21 mouse cellular contexts compared by ENCODE assay signal in the genomic region with DNA sequence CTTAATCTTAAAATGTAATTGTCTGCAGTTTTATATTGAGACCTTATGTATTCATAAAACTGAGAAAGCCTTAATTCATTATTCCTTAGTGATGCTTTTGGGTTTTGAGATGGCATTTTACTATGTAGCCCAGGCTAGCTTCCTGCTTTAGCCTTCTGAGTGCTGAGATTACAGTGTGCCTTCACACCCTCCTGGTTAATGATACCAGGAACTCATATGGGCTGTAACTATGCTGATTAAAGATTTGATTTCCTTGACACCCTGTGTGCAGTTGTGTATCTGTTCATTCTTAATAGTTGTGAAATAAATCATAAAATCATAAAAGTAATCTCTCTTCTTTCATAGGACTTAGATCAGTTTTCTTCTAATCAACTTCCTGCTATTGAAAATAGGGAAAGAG.
"Had no signal": no experiment of that assay in that cellular context is flagged by ENCODE, and none has a peak within 500 bp of the region (broad histone marks: within the 10 kb centered on the region; RNA-seq: fewer than 3 reads in every experiment).

No protein-coding gene starts in this region.

- H3K9ac ChIP-seq: lung, embryonic 15.5 days; midbrain, embryonic 12.5 days; neural tube, embryonic 13.5 days; neural tube, embryonic 15.5 days had no signal

- H3K4me3 ChIP-seq: lung, embryonic 15.5 days; megakaryocyte, embryonic 14.5 days; midbrain, embryonic 12.5 days; myocyte; neural tube, embryonic 13.5 days; neural tube, embryonic 15.5 days had no signal

- H3K9me3 ChIP-seq: lung, embryonic 15.5 days; megakaryocyte, embryonic 14.5 days; midbrain, embryonic 12.5 days; neural tube, embryonic 13.5 days; neural tube, embryonic 15.5 days had no signal

- DNase-seq: lung, adult 2 months; lung, postnatal 14 days; lung, postnatal 36 days; midbrain, embryonic 14.5 days; retina, postnatal 1 day; right cerebral cortex, adult 18-20 months; right cerebral cortex, postnatal 25 days; right cerebral cortex, postnatal 4 days; spleen, adult 18-20 months; thymus, adult 2 months; thymus, postnatal 25 days; thymus, postnatal 4 days had no signal

- H3K27ac ChIP-seq: lung, embryonic 15.5 days; macrophage; midbrain, embryonic 12.5 days; neural tube, embryonic 13.5 days; neural tube, embryonic 15.5 days had no signal

- H3K4me1 ChIP-seq: lung, embryonic 15.5 days; neural tube, embryonic 13.5 days; neural tube, embryonic 15.5 days had no signal

- ATAC-seq: lung, postnatal 0 days; midbrain, embryonic 16.5 days had no signal

- H3K27me3 ChIP-seq: lung, embryonic 15.5 days; megakaryocyte, embryonic 14.5 days; midbrain, embryonic 12.5 days; neural tube, embryonic 13.5 days; neural tube, embryonic 15.5 days had no signal

- H3K4me2 ChIP-seq: lung, embryonic 15.5 days; midbrain, embryonic 12.5 days; neural tube, embryonic 13.5 days; neural tube, embryonic 15.5 days had no signal
